Mouse (Mus musculus): ENCODE measurements around the gene Tdrkh. TPM values are rescaled to one million over a fixed set of nuclear protein-coding genes. Genes with fewer than 3 reads are reported as not detected.
A peak's percentile ranks its signal among the peaks of the same experiment; 100 is the strongest.

Tdrkh gene
- total RNA-seq (2022): 10 to 100 TPM; 38.3 to 42.1 (median 41.7) TPM

GRCm38 (mm10) chr3:94413031-94413679 is at the start of gene Tdrkh:
Gene Tdrkh, plus strand, starts transcription at chr3:94413273.
- peak; percentile 88 to 99 for DNase-seq (ENCODE audit: low spot score in 2 of 2)

DNA sequence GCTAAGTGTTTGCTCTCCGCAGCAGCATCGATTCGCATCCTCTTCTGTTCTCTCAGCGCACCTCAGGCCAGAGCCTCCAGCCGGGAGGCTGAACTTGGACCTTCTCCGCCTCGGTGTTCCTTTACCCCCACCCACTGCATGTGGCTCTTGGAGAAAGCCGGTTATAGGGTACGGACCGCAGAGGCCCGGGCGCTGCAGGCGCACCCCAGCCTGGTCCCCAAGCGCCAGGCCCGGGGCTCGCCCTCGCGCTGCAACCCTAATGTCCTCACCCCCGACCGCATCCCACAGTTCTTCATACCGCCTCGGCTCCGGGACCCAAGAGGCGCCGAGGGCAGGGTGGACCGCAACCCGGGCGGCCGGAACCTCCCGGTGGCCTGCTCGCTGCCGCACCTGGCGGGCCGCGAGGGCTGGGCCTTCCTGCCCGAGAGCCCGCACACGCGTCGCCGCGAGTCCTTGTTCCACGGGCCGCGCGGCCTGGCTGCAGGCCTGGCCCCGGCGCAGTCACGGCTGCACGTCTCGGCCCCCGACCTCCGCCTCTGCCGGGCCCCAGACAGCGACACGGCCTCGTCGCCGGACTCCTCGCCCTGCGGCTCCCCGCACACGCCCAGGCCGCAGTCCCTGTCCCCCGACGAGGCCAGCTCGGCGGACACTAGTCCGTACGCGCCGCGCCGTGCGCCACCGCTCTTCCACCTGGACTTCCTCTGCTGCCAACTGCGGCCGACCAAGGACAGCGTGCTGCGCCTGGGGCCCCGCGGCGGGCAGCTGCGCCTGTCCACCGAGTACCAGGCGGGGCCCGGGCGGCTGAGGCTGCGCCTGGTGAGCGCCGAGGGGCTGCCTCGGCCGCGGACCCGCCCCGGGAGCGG is 49.6 kb upstream of the Tdrkh start:
- no peak for DNase-seq (ENCODE audit: low spot score in 2 of 2)

DNA sequence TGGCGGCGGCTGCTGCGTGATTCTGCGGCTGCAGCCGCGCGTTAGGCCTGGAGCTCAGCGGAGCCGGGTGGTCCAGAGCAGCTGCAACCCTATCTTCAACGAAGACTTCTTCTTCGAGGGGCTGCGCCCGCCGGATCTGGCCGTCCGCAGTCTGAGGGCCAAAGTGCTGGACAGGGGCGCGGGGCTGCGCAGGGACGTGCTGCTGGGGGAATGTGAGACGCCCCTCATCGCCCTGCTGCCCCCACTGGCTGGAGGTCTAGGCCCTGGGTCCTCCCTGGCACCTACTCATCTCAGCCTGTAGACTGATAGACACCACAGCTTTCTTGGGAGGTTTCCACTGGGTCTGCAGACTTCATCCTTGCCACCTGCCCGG is 48.9 kb upstream of the Tdrkh start:
- no peak for DNase-seq (ENCODE audit: low spot score in 2 of 2)

DNA sequence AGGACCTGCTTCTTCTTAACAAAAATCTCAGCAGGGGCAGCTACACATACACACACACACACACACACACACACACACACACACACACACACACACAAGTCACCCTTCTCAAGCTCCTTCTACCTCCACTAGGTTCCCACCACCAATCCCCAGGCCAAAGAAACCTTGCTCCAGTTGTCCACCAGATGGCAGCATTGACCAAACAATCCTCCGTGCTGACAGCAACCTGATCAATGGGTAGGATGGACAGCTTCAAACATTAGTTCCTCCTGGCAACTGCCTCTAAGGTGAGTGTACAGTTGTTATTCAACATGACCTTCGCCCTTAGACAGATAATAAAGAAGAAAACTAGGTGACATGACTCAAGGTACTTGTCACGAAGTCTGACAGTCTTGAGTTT is 46.3 kb upstream of the Tdrkh start:
- DNase-seq (ENCODE audit: low spot score in 2 of 2): peak; percentile 60 to 69

DNA sequence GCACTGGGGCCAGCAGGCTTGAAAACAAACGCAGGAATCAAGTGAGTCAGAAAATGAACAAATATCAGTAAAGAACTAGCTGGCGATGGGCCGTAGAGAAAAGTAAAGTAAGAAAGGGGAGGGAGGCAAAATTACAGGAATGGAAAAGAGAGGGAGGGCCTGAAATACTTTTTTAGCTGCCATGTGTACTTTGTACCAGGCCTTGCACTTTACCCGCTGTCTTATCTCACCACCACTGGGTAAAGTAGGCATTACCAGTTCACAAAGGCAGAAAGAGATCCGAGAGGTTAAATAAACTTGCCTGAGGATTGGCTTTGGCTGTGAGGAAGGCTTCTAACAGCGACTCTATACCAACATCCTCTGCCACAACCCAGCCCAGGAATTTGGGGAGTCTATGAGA is 45.6 kb upstream of the Tdrkh start:
- no peak for DNase-seq (ENCODE audit: low spot score in 2 of 2)

GRCm38 (mm10) chr3:94368631-94369030 is 44.4 kb upstream of the Tdrkh start:
- no peak for DNase-seq (ENCODE audit: low spot score in 2 of 2)

- DNase-seq (ENCODE audit: low spot score in 2 of 2): no peak
Measured at GRCm38 (mm10) chr3:94369709-94370108, 43.4 kb upstream of the Tdrkh start.

DNA sequence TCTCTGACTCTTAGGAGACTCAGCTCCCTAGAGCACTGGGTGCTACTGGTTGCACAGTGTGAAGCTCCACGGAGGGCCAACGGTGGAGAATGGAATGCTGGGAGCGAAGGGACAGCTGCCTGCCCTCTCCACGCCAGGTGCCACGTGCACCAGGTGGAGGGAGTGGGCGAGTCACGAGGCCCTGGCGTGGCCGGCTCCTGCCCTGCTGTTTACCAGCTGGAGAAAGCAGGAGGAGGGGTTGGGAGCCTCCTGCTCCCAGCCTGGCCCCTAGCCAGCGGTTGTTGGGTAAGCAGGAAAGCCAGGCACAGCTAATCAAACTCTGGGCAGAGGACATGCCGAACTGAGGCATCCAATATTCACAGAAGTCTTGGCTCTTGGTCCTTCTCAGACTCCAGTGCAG is 41.4 kb upstream of the Tdrkh start:
- peak in 1 of 2 experiments; percentile 39 for DNase-seq (ENCODE audit: low spot score in 2 of 2)

DNA sequence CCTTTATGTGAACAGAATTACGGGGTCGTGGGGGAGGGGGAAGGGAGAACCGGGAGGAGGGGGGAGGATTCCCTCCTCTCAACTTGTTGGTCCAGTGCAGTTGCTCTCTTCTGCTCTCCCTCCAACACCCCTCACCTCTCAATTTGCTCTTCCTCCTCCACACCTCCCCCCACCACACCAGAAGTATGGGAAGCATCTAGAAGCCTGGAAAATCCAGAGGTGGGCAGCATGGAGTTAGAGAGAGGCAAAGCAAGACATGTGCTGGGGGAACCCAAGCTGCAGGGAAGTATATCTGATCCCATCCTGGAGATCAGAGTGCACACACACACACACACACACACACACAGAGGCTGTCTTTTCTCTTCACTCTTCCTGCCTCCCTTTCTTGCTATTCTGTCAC is 41.0 kb upstream of the Tdrkh start:
- DNase-seq (ENCODE audit: low spot score in 2 of 2): no peak

DNA sequence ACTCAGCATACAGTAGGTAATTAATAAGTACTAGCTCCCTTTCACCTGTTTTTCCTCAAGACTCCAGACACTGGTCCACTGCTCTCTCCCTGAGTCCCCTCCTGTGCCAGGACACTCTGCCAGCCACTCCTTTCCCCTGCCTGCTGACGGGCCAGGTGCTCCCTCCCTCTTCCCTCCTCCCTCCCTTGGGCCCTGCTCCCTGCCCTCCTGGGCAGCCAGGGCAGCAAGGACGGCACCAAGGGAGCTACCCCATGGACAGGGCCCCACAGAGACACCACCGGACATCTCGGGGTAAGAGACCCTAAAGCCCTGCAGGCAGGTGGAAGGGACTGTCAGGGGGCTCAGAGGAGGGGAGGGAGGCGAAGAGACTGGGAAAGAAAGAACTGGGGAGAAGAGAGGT is 40.4 kb upstream of the Tdrkh start, which contains the start of gene Rorc:
Gene Rorc, plus strand, starts transcription at position 154 of the 400 bp plus-strand sequence.
- DNase-seq (ENCODE audit: low spot score in 2 of 2): no peak

DNA sequence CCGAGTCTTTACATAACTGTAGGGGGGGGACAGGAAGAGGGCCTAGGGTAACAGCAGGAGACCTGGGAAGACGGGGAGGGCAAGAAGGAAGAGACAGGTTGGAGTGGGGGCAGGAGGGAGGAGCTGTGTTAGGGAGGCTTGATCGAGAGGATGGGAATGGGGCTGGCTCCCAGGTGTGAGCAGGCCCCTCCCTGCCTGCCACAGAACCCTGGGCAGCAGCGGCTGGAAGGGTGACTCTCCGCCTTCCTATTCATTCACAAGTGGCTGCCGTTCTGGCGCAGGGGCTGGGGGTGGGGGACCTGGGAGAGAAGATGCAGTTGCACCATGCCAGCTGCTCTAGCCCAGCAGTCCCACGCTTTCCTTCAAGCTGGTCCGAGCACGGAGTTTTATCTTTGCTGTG is 40.0 kb upstream of the Tdrkh start:
- DNase-seq (ENCODE audit: low spot score in 2 of 2): no peak

DNA sequence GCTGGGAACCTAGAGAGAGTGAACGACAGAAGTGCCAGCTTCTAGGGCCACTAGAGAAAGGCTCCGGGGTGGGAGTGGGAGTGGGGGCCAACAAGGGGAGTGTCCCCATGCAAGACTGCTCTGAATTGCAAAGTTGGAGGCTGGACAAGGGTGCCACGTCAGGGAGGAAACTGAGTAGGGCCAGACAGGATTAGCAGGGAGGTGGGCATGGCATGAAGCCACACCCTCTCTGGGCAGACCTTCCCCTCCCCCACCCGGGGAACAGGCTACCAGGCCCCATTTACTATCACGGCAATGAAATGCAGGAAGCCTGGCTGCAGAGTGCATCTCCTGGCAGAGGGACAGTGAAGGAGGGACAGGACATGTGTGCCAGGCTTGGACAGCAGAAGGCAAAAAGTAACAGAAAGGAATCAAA is 39.5 kb upstream of the Tdrkh start:
- DNase-seq (ENCODE audit: low spot score in 2 of 2): no peak

DNA sequence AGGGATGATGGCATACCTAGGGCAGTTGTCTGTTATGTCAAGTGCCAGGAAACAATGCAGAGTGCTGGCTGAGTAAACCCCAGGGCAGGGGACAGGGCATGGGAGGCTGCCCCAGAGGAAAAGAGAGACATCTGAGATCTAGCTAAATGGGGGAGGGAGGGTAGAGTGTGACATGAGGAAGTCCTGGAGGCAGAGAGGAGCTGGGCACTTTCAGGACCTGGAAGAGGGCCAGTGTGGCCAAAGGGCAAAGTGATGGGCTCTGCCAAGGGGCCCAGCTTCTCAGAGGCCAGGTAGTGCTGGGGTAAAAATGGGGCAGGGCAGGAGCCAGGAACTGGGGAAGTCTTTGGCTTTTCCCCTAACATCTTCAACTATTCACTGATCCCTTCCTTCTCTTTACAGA is 38.4 kb upstream of the Tdrkh start:
- no peak for DNase-seq (ENCODE audit: low spot score in 2 of 2)

- DNase-seq (ENCODE audit: low spot score in 2 of 2): no peak
Measured at GRCm38 (mm10) chr3:94375146-94375545, 37.9 kb upstream of the Tdrkh start.

DNA sequence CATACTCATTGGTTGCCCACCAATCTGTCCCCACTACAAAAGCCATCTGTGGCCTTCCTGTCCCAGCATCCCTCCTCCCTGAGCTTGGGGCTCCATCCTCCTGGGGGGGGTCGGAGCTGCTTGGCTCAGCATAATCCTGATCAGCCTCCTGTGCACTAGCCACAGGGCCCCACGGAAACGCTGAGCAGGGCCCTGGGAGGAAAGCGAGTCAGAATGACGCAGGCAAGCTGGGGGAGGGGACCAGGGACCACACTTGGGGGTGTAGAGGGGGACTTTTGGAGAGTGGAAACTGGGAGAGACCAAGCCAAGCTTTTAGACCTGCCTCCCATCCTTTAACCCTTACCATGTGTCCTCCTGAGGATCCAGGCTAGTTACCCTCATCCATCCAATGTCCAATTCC is 37.2 kb upstream of the Tdrkh start:
- DNase-seq (ENCODE audit: low spot score in 2 of 2): no peak

GRCm38 (mm10) chr3:94377028-94377923 is 35.8 kb upstream of the Tdrkh start:
- DNase-seq (ENCODE audit: low spot score in 2 of 2): no peak

DNA sequence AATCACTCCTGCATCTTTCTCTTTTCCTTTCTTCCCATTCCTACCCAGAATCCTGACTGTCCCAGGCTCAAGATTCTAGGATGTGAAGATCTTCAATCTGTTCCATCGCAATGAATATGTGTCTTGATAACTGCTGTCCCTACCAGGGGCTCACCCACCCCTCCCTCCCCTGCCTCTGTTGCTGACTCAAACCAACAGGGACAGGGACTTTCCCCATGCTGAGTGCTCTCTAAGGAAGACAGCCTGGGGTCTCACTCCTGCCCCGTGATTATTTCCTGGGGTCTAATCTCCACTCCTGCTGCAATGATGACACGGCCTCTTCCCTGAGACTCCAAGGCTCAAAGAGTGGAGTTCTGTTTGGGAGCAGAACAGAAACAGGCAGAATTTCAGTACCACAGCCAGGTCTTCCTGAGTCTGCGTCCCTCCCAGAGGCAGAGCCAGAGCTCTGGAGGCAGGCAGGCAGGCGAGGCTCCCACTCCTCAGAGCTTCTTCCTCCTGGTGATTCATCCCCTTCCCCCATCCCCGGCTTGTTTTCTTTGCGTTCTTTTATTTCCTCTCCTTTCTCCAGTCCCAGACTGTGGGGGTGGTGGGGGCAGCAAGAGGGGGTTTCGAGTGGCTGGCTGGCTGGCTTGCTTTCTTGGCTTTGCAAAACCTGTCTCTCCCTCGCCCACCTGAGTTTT is 33.1 kb upstream of the Tdrkh start:
- DNase-seq (ENCODE audit: low spot score in 2 of 2): no peak

GRCm38 (mm10) chr3:94382308-94382707 is 30.8 kb upstream of the Tdrkh start:
- DNase-seq (ENCODE audit: low spot score in 2 of 2): no peak

DNA sequence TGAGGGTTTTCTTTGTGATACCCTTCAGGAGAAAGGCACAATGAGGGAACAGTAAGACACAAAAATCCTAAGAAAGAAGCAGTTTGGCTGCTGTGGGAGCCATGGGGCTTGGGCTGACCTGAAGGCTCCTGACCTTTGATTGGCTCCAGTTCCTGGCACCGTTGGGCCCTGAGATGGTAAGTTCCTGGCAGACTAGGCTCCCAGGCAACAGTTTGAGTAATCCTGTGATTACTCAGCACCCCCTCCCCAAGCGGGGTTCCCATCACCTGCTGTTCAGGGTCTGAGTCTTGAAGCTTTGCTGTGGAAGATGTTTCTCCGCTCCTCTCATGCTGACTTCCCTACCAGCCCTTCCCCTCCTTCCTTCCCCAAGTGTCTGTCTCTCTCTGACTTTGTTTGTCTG is 29.6 kb upstream of the Tdrkh start:
- DNase-seq (ENCODE audit: low spot score in 2 of 2): no peak

DNA sequence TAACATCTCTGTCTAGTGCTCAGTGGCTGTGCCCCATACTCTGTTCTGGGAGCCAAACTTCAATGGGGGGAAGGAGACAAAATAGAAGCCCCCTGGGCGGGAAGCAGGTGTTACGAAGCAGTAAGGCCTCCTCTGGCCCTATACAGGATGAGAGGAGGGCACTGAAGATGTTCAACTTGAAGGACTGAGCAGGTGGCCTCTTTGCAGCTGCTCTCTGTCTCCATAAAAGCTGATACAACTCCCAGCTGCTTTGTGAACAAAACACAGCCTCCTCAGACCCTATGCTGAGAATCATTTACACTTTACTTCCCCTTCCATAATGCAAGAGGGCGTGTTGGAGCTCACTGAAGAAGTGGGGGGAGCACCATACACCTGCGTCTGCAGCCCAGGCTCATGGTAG is 26.4 kb upstream of the Tdrkh start:
- no peak for DNase-seq (ENCODE audit: low spot score in 2 of 2)

DNA sequence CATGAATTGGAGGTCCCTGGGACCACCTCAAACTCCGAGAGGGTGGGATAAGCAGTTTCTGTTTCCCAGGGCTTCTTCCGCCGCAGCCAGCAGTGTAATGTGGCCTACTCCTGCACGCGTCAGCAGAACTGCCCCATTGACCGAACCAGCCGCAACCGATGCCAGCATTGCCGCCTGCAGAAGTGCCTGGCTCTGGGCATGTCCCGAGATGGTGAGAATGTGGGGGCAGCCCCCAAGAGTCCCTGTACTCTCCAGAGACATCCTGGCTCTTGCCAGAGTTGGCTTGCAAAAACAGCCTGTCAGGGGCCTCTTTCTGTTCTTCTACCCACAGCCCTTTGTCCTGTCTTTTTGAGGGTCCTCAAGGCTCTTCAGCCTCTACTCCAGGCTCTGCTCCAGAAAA is 25.7 kb upstream of the Tdrkh start:
- DNase-seq (ENCODE audit: low spot score in 2 of 2): no peak
